Mouse (Mus musculus) midbrain, embryonic 13.5 days (tissue): Measurements from ENCODE around the gene Btg2. TPM values are rescaled to one million over a fixed set of nuclear protein-coding genes. Genes with fewer than 3 reads are reported as not detected.

Experiments used
- ATAC-seq: fragments of 200-750 bp; cut with Nextera tagmentation; 2 replicates; pipeline ENCODE4 v1.8.0; 2017; ENCODE audit warnings: mild to moderate bottlenecking, moderate TSS enrichment, moderate library complexity
- H3K27ac ChIP-seq: fragments of 300-500 bp; sonication (generic); 2 replicates; pipeline ENCODE4 v1.5.1; 2015; ENCODE audit warnings: inconsistent platforms, mild to moderate bottlenecking, moderate library complexity
- H3K27me3 ChIP-seq: fragments of 300-500 bp; sonication (generic); 2 replicates; pipeline ENCODE4 v1.6.1; 2015; ENCODE audit warnings: mild to moderate bottlenecking, inconsistent platforms
- H3K36me3 ChIP-seq: fragments of 300-500 bp; sonication (generic); 2 replicates; pipeline ENCODE4 v1.6.1; 2015; ENCODE audit warnings: mild to moderate bottlenecking, inconsistent platforms
- H3K4me1 ChIP-seq: fragments of 300-500 bp; sonication (generic); replicated peaks from 2 replicates; pipeline ENCODE4 v1.6.1; 2015; ENCODE audit warnings: inconsistent platforms
- H3K4me2 ChIP-seq: fragments of 300-500 bp; sonication (generic); replicated peaks from 2 replicates; pipeline ENCODE4 v1.6.1; 2015; ENCODE audit warnings: moderate library complexity, mild to moderate bottlenecking, inconsistent platforms
- H3K4me3 ChIP-seq: fragments of 300-500 bp; sonication (generic); replicated peaks from 2 replicates; pipeline ENCODE4 v1.5.1; 2015; ENCODE audit warnings: mild to moderate bottlenecking, inconsistent platforms
- H3K9ac ChIP-seq: fragments of 300-500 bp; sonication (generic); replicated peaks from 2 replicates; pipeline ENCODE4 v1.6.1; 2015; ENCODE audit warnings: mild to moderate bottlenecking, inconsistent platforms
- H3K9me3 ChIP-seq: fragments of 300-500 bp; sonication (generic); 2 replicates; pipeline ENCODE4 v1.6.1; 2016; ENCODE audit warnings: mild to moderate bottlenecking, inconsistent platforms
- WGBS: fragments of 180-500 bp; shearing (Covaris S2); methylation state at CpG from one replicate; pipeline ENCODE4 v1.1.7; 2015; 5-methylcytosine and 5-hydroxymethylcytosine counted together
- polyA plus RNA-seq: library from polyadenylated mRNA; unstranded; fragments of >200 nt; fragmentation: Nextera tagmentation; extraction: Ambion mirVana; gene quantifications from 2 replicates; pipeline ENCODE4 v1.2.1, GENCODE M21; 2015

Gene Btg2
- polyA plus RNA-seq, 1 experiment from 2014 or later = 110 TPM

DNA sequence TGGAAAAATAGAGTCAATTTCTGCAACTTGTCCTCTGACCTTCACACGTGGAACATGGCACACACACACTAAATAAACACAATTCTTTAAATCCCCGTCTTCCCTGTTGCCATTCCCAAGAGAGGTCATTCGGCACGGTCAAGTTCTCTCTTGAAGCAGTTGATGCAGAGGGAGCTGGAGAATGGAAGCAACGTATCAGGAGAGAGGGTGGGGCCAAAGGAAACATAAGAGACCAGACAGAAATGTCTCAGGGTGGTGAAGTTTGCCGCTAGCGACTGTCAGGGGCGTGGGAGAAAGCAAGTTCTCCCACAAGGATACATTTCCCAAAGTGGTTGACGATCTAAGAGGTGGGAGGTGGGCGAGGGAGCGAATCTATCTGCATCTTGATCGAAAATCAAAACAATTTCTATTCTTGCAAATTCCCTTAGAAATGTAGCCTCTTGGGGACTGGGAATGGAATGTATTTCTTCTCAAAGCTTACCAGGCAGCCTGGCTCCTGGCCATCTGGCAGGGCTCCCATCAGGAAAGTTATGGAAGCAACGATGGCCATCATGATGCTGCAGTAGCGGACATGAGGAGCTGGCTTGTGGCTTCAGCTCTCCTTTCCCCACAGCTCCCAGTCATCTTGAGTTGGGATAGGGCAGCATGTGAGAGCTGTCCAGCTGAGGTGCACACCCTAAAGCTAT, 50.6 kb downstream of the Btg2 start:
- H3K4me3 ChIP-seq = no peak overlapping the region
- 87% methylated on average over 14 of the region's 14 CpGs for WGBS
- H3K27ac ChIP-seq = no peak overlapping the region

GRCm38 (mm10) chr1:134026741-134027140, 52.2 kb downstream of the Btg2 start:
- no peaks in the 10 kb centered on the region for H3K4me1 ChIP-seq
- 91% methylated on average over 9 of the region's 9 CpGs for WGBS

More for the DNA sequence above, 50.6 kb downstream of the Btg2 start:
- H3K9me3 ChIP-seq = no peaks in the 10 kb centered on the region
- no peaks in the 10 kb centered on the region for H3K4me1 ChIP-seq
- H3K36me3 ChIP-seq = no peaks in the 10 kb centered on the region
- no peak for ATAC-seq
- H3K27me3 ChIP-seq = no peaks in the 10 kb centered on the region
- H3K4me2 ChIP-seq = no peak overlapping the region
- no peak overlapping the region for H3K9ac ChIP-seq

DNA sequence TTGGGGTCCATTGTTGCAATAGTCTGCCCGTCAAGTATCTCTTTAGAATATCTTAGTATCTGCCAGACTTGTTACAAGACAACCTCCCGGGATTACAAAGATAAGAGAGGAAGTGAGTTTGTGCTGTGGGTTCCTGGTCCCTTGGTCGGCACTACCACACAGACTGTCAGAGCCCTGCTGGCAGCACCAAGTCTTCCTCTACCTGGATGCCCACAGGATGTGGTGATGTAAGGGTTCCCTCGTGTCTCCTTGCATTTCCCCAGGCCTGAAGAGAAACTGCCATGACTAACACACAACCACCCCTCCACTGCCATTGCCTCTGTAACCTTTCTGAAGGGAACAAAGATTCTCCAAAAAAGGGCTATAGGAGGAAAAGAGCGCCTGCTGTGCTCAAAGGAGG, 52.9 kb downstream of the Btg2 start:
- no peak overlapping the region for H3K9ac ChIP-seq
- no peak overlapping the region for H3K4me2 ChIP-seq
- no peaks in the 10 kb centered on the region for H3K4me1 ChIP-seq
- H3K4me3 ChIP-seq = no peak overlapping the region
- no peak overlapping the region for H3K27ac ChIP-seq
- no peak for ATAC-seq
- no peaks in the 10 kb centered on the region for H3K27me3 ChIP-seq
- 66% methylated on average over 5 of the region's 5 CpGs for WGBS
- no peaks in the 10 kb centered on the region for H3K9me3 ChIP-seq
- H3K36me3 ChIP-seq = no peaks in the 10 kb centered on the region

More at GRCm38 (mm10) chr1:134026741-134027140, 52.2 kb downstream of the Btg2 start:
- H3K27me3 ChIP-seq = no peaks in the 10 kb centered on the region
- H3K9ac ChIP-seq = no peak overlapping the region
- no peak for ATAC-seq
- H3K9me3 ChIP-seq = no peaks in the 10 kb centered on the region
- no peaks in the 10 kb centered on the region for H3K36me3 ChIP-seq
- H3K27ac ChIP-seq = no peak overlapping the region
- H3K4me3 ChIP-seq = no peak overlapping the region
- no peak overlapping the region for H3K4me2 ChIP-seq

Other genes with a start within 250 kb of the Btg2 start
- gene Optc, start 171.1 kb downstream of the Btg2 start, polyA plus RNA-seq = 4.0 and 4.9 TPM in 2 replicates
- gene Prelp, start 157.7 kb downstream of the Btg2 start, polyA plus RNA-seq = 4.4 and 6.5 TPM in 2 replicates
- gene Fmod, start 41.9 kb downstream of the Btg2 start, polyA plus RNA-seq = 5.5 and 5.7 TPM in 2 replicates
- gene Chit1, start 32.1 kb upstream of the Btg2 start, polyA plus RNA-seq = 0.09 and 0.27 TPM in 2 replicates
- 2.6 and 3.2 TPM in 2 replicates for gene Chil1, start 103.1 kb upstream of the Btg2 start, polyA plus RNA-seq
- gene Mybph, start 114.3 kb upstream of the Btg2 start, polyA plus RNA-seq = 0.09 and 0.19 TPM in 2 replicates
- 4.6 TPM in 2 replicates for gene Adora1, start 156.3 kb upstream of the Btg2 start, polyA plus RNA-seq
- gene Myog, start 210.9 kb upstream of the Btg2 start, polyA plus RNA-seq = not detected in 2 replicates